Mouse (Mus musculus) gonadal fat pad, adult 2 months (tissue): ENCODE data around the gene Trappc1. TPM values are rescaled to one million over a fixed set of nuclear protein-coding genes. Genes with fewer than 3 reads are reported as not detected.

Experiments
- DNase-seq: peaks from one replicate; pipeline ENCODE4 v3.0.0-alpha.2; 2012; ENCODE audit warnings: low read depth
- polyA plus RNA-seq: library from polyadenylated mRNA; depleted of rRNA; stranded (reverse); fragments of >200 nt; gene quantifications from 2 replicates; pipeline ENCODE4 v1.2.3, GENCODE M21; 2012

The Trappc1 gene
- polyA plus RNA-seq, 1 experiment = 80.4 TPM

DNA sequence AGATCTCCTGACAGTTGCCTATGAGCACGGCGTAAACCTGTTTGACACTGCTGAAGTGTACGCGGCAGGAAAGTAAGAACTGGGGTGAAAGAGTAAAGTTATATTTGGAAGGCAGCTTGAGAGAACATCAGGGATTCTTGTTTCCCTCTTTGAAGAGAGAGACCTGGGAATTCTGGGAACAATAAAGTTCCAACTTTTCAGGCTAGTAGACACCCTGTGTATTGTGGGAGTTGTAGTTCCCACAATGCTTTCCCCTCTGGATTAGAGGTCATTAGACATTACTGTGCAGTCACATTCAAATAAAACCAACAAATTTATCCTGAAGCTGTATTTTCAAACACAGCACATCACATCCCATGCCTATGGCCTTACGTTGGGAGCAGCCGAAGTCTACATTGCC is 4.7 kb downstream of the Trappc1 start:
- no peak for DNase-seq

DNA sequence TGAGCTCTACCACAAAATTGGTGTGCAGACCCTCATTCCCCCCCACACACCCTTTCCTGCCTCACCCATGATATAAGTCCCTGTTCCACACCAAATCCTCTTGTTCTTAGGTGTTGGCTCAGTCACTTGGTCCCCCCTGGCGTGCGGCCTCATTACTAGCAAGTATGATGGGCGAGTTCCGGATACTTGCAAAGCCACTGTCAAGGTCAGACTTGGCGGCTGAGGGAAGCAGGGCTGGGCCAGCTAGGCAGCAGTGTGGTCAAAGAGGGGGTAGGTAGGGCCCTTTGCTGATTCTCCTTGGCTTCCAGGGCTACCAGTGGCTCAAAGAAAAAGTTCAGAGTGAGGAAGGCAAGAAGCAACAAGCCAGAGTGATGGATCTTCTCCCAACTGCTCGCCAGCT is 7.4 kb downstream of the Trappc1 start:
- DNase-seq = no peak

DNA sequence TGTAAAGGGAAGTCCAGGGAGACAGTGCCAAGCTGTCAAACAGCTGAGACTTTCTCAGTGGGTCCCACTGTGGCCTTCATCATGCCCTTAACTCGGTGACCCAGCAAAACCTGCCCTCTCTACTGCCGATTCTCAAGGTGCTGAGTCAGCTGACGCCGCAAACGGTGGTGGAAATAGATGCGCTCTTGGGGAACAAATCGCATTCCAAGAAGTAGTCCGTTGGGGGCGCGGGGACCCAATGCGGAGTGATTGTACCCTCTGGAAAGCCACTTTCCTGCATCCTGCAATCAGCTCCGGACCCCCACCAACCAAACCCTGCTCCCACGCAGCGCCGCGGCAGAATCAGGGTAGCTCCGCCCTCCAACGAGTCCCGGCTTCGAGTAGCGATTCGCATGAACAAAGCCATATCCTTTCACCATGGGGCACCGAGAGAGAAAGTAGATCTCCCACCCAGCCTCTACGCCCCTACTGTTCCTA is 8.2 kb downstream of the Trappc1 start:
- no peak for DNase-seq

GRCm38 (mm10) chr11:69332713-69333253 is 9.0 kb downstream of the Trappc1 start:
- DNase-seq = no peak

DNA sequence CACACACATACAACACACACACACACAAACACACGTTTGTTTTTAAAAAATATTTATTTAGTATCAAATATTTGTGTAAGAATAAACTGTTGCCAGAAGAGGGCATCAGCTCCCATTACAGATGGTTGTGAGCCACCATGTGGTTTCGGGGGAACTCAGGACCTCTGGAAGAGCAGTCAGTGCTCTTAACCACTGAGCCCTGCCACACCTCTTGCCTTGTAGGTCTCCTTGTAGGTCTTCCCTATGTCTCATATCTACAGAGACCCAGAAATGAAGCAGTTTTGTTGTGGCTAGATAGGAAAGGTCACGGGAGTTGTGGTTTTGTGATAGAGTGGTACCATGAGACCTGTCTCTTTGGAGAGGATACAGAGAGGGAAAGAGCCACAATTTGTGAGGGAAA is 10.1 kb downstream of the Trappc1 start:
- DNase-seq = no peak

GRCm38 (mm10) chr11:69334796-69335195 is 11.0 kb downstream of the Trappc1 start:
- DNase-seq = no peak

- no peak for DNase-seq
These were observed 16.7 kb downstream of the Trappc1 start, which contains the start of gene Rnf227 for GRCm38 (mm10) chr11:69340161-69341131. Gene Rnf227 (plus strand): TSS chr11:69340461.

DNA sequence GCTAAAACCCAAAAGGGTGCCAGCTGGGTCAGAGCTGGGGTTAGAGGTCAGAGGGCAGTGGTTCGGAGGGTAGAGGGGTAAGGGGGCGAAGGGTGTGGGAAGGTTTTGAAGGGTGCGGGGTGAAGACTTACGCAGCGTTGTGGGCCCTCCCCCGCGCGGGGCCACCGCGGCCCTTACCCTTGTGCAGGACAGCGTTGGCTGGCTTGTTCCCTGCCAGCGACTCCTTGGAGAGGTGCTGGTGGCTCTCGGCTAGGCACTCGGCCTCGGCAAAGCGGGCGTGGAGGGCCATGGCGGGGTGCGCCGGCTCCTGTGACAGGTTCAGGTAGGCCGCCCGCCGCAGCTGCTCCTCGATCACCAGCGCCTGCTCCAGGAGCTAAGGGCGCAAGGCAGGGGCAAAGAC is 22.7 kb downstream of the Trappc1 start:
- DNase-seq = no peak

GRCm38 (mm10) chr11:69356544-69356943 is 32.8 kb downstream of the Trappc1 start:
- no peak for DNase-seq

DNA sequence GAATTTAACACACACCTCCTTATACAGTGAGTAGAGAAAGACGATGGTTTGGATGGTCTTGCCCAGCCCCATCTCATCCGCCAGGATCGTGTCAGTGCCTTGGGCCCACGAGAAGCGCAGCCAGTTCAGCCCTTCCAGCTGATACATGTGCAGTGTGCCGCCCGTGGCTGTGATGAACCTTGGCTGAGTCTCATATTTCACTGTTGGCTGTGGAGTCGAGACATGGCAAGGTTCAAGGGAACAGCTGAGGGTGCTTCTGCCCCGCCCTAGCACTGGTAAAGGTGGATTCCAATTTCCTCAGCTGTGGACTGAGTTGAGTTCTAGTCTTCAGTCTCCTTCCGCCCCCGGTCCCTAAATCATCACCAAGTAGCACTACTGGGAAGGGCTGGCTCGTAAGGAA is 33.9 kb downstream of the Trappc1 start:
- no peak for DNase-seq

- no peak for DNase-seq
These were observed 38.2 kb downstream of the Trappc1 start for GRCm38 (mm10) chr11:69362021-69362420.

GRCm38 (mm10) chr11:69362479-69362878 is 38.7 kb downstream of the Trappc1 start:
- DNase-seq = no peak

DNA sequence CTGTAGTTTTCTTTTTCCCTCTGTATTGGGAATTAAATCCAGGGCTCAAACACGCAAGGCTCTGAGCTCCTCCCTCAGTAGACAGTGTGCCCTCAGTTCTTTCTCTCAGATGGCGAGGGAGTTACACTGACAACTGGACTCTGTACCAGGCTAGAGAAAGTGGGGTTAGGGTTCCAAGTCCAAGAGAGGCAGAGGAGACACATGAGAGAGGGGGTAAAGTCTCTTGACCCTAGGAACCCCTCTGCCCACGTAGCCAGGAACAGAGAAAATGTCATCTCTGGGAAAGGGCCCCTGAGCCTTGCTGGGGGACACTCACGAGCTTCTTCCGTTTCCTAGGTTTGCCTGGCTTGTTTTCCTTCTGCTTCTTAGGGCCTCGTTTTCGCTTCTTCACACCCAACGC is 40.6 kb downstream of the Trappc1 start:
- no peak for DNase-seq

- peak; percentile 87 for DNase-seq
These were observed 41.1 kb downstream of the Trappc1 start for GRCm38 (mm10) chr11:69364910-69365309.

DNA sequence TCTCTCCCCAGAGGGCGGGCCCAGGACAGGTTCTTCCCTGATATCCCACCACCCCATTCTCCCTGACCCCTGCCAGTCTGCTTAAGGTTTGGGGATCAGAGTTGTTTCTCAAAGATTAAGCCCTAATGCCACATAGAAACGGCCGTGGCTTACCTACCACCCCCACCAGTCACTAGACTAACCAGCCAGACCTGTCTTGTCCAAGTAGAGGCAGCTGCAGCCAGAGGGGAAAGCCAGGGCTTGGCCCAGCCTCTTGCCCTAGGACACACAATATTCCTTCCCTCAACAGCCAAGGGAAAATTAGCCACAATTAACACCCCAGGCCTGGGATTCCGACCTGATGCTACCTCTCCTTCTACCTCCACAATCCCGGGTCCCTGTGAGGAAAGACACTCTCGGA is 41.9 kb downstream of the Trappc1 start:
- peak; percentile 71 for DNase-seq

DNA sequence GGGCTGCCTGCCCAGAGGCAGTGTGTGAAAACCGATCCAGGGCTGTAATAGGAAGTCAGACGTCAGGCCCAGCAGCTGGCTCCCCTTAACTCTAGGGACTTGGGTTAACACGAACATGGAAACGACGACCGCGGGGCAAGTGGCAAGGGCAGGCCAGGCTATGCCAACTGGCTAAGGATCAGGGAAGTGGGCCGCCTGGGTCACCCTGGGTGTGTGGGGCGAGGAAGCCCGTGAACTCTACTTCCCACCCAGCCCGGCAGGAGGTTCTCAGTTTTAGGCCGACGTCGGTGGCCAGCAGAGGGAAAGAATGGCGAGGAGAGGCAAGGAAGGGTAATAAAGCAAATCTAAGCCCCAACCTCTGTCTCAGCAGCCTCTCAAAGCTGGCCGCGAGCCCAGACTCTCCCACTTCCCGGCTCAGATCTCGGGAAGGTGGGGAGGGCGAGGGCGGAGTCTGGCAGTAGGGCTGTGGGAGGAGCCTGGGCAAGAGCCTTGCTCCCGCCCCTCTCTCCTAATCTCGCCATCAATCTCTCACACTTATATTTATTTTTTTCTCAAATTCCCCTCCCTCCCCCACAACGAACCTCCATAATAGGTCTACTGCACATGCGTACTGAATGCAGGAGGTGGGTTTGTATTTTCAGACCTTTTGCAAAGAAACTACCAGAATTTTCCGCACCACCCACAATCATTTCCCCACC is 42.5 kb downstream of the Trappc1 start:
- DNase-seq = peak; percentile 75

DNA sequence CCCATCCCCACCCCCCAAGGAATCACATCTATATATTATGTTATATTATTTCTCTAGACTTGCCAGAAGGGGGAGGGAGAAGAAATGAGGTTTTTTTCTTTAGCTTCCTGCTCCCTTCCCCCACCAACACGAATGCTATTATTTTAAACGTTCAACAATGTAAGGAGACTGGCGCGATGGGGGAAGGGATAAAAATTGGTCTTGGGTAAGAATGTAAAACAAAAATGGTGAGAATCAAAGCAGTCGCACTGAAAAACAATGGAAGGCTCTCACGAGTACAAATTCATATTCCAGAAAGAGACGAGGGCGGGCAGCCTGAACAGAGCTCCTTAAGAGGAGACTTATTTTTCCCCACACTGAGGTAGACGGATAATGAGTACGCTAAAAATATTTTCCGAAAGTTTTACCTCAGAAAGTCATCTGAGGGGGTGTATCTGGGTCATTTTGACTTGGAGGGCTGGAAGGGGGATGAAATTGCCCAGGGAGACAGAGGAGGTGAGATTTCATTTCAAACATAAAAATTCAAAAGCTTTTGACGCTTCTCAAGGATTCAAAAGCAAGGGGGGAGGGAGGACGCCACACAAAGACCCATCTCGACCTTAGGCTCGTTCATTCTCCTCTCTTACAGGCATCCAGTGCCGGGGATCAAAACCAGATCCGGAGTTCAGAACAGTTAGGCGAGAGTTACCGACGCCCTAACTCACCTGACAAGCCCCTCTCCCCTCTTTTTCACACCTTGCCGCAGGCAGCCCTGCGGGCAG is 43.3 kb downstream of the Trappc1 start:
- no peak for DNase-seq

DNA sequence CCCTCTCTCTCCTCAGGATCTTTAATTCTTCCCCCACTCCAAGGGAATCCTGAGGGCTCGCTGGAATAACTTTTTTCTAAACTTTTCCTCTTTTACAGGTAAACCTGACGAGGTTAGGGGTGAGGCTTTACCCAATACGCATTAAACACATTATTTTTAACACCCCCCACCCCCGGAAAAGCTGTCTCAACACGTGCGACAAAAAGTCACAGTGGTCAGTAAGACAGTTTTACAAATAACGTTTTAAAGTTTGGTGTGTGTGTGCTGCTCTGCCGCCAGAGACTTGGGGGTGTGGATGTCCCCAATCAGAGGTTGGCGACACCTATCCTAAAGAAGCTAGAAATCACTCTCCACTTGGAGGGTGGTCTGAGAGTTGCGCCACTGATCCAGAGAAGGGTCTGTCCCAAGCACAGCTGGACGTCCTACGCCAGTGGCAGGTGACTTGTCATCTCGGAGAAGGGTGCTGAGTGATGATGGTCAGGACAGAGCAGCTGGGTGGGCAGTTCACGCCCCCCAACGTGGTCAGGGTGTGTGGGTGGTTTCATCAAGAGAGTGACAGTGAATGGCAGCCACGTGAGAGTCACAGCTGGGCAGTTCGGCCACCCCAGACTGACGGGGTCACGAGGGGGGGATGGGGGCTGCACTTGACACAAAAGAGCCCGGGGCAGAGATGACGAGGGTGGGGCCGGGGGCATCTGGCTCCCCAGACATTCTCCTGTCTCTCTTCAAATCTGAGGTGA is 44.0 kb downstream of the Trappc1 start:
- no peak for DNase-seq

DNA sequence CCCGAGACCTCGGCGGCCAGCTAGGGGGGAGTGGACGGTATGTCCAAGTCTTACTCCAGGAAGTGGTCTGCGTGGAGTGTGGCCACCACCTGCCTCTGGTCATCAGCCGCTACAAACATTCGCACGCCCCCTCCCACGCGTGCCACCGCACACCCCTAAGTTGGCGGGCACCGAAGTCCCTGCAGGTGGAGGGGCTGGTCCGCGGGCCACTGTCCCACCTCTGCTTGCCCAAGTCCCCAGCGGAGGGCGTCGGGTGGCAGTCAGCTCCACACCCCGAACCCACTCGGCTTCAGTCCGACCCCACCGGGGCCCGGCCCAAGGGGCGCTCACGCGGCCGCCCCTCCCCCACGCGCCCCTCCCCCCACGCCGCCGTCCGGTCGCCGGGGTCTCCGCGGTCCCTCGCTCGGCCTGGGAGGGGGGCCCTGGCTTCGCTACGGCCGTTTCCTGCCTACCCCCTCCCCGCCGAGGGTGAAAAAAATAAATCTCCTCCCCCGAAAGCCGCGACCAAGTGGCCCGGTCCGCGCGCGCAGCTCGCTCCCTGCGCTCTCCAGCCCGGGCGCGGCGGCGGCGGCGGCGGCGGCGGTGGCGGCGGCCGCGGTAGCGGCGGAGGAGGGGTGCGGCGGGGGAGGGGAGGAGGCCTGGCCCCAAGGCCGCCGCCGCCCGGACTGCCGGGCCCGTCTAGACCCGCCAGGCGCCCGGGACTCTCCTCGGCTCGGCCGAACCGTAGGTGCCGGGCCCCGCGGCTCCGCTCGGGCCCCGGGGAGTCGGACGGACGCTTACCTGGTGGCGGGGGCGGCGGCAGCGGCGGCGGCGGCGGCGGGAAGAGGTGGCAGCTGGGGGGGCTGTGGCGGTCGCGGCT is 44.8 kb downstream of the Trappc1 start:
- DNase-seq = no peak
